ENCODE assay signal across 26 mouse cellular contexts in the genomic region with DNA sequence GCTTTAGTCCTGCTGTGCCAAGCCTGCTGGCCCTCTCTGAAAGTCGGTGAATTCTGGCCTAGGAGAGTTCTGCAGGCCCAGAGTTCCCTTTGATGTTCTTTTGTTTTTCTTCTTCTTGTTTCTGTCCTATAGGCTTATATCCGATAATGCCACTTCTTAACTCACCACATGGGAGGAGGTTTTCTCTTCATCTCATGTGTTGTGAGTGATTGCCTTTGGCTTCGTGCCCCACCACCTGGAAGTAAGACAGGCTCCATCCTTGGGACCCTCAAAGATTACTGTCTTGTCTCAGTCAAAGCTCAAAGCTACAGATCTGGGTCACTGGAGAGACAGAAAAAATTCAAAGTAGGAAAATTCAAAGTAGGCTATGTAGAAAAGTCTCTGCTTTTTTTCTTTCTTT.
DNase-seq lines count a peak whose midpoint lies in the region; ATAC-seq lines count a peak whose summit lies in the region.
"Had no signal": no experiment of that assay in that cellular context is flagged by ENCODE, and none has a peak within 500 bp of the region (broad histone marks: within the 10 kb centered on the region; RNA-seq: fewer than 3 reads in every experiment).

No protein-coding gene starts in this region.

- H3K27ac ChIP-seq in limb, embryonic 13.5 days = peak overlapping the region; percentile 44; the same call in 1 of the 2 replicates
- no peak overlapping the region for H3K27ac ChIP-seq in limb, embryonic 10.5 days
- H3K27ac ChIP-seq in embryonic facial prominence, embryonic 15.5 days (replicated peaks) = peak overlapping the region; percentile 48; the same call in 1 of the 2 replicates
- peak overlapping the region; percentile 57 for H3K27ac ChIP-seq in limb, embryonic 15.5 days
- H3K27ac ChIP-seq: forebrain, embryonic 10.5 days; forebrain, embryonic 13.5 days; heart, embryonic 15.5 days; hindbrain, embryonic 10.5 days; hindbrain, embryonic 13.5 days; intestine, embryonic 15.5 days had no signal

- no peaks in the 10 kb centered on the region for H3K9me3 ChIP-seq in limb, embryonic 13.5 days
- no peaks in the 10 kb centered on the region for H3K9me3 ChIP-seq in limb, embryonic 10.5 days (replicated peaks)
- H3K9me3 ChIP-seq in embryonic facial prominence, embryonic 15.5 days (replicated peaks) = no peaks in the 10 kb centered on the region
- no peaks in the 10 kb centered on the region for H3K9me3 ChIP-seq in limb, embryonic 15.5 days
- H3K9me3 ChIP-seq: forebrain, embryonic 10.5 days; forebrain, embryonic 13.5 days; heart, embryonic 15.5 days; hindbrain, embryonic 10.5 days; hindbrain, embryonic 13.5 days; intestine, embryonic 15.5 days had no signal

- no peak for DNase-seq in limb, embryonic 10.5 days (ENCODE audit: low spot score)
- no peak for DNase-seq in cerebellum, adult 8-10 months
- no peak for DNase-seq in adrenal gland, adult 8-10 months
- DNase-seq: adrenal gland, adult 2 months; adrenal gland, postnatal 25 days; cerebellum, adult 18-20 months; cerebellum, adult 9-11 months; cerebellum, postnatal 25 days; gastrocnemius, postnatal 25 days; heart, adult 18-20 months; heart, postnatal 10 days; heart, postnatal 36 days had no signal

- no peak overlapping the region for H3K9ac ChIP-seq in limb, embryonic 13.5 days
- H3K9ac ChIP-seq in embryonic facial prominence, embryonic 15.5 days = no peak overlapping the region
- no peak overlapping the region for H3K9ac ChIP-seq in limb, embryonic 15.5 days
- H3K9ac ChIP-seq: forebrain, embryonic 13.5 days; heart, embryonic 12.5 days; heart, embryonic 15.5 days; hindbrain, embryonic 13.5 days; intestine, embryonic 15.5 days had no signal

- no peak for ATAC-seq in limb, embryonic 13.5 days (ENCODE audit: low FRiP score, low read depth)
- peak; percentile 19; the same call in 1 of the 2 replicates for ATAC-seq in embryonic facial prominence, embryonic 15.5 days (ENCODE audit: insufficient number of reproducible peaks, low FRiP score, low TSS enrichment, low read depth)
- no peak for ATAC-seq in limb, embryonic 15.5 days (ENCODE audit: insufficient number of reproducible peaks, low FRiP score, low TSS enrichment, low read depth)
- ATAC-seq: CD4-positive, CD25-positive, alpha-beta regulatory T cell, adult 4 months; forebrain, embryonic 13.5 days; forebrain, embryonic 16.5 days; hindbrain, embryonic 16.5 days; intestine, embryonic 15.5 days had no signal

- H3K4me1 ChIP-seq in limb, embryonic 13.5 days = peaks cover 17% of the 10 kb centered on the region
- H3K4me1 ChIP-seq in limb, embryonic 10.5 days = no peaks in the 10 kb centered on the region
- H3K4me1 ChIP-seq in embryonic facial prominence, embryonic 15.5 days = peaks cover 8% of the 10 kb centered on the region; the same call in 1 of the 2 replicates
- H3K4me1 ChIP-seq in limb, embryonic 15.5 days = peaks cover 13% of the 10 kb centered on the region
- H3K4me1 ChIP-seq: forebrain, embryonic 10.5 days; forebrain, embryonic 13.5 days; heart, embryonic 12.5 days; heart, embryonic 15.5 days; hindbrain, embryonic 10.5 days; hindbrain, embryonic 13.5 days; intestine, embryonic 15.5 days had no signal

- H3K4me3 ChIP-seq in limb, embryonic 13.5 days = no peak overlapping the region
- no peak overlapping the region for H3K4me3 ChIP-seq in limb, embryonic 10.5 days
- no peak overlapping the region for H3K4me3 ChIP-seq in embryonic facial prominence, embryonic 15.5 days (replicated peaks)
- H3K4me3 ChIP-seq in limb, embryonic 15.5 days = no peak overlapping the region
- H3K4me3 ChIP-seq: erythroblast, embryonic 14.5 days; forebrain, embryonic 10.5 days; forebrain, embryonic 13.5 days; heart, embryonic 12.5 days; heart, embryonic 15.5 days; hindbrain, embryonic 10.5 days; hindbrain, embryonic 13.5 days; intestine, embryonic 15.5 days had no signal

- H3K27me3 ChIP-seq in limb, embryonic 13.5 days = no peaks in the 10 kb centered on the region
- no peaks in the 10 kb centered on the region for H3K27me3 ChIP-seq in limb, embryonic 10.5 days (ENCODE audit: low read depth, poor library complexity, severe bottlenecking)
- H3K27me3 ChIP-seq in embryonic facial prominence, embryonic 15.5 days = no peaks in the 10 kb centered on the region
- H3K27me3 ChIP-seq in limb, embryonic 15.5 days = no peaks in the 10 kb centered on the region
- H3K27me3 ChIP-seq: forebrain, embryonic 13.5 days; heart, embryonic 12.5 days; heart, embryonic 15.5 days; hindbrain, embryonic 13.5 days; intestine, embryonic 15.5 days had no signal

- no peaks in the 10 kb centered on the region for H3K36me3 ChIP-seq in limb, embryonic 13.5 days
- H3K36me3 ChIP-seq in limb, embryonic 10.5 days = no peaks in the 10 kb centered on the region
- H3K36me3 ChIP-seq in embryonic facial prominence, embryonic 15.5 days = no peaks in the 10 kb centered on the region
- no peaks in the 10 kb centered on the region for H3K36me3 ChIP-seq in limb, embryonic 15.5 days
- H3K36me3 ChIP-seq: forebrain, embryonic 10.5 days; heart, embryonic 12.5 days; heart, embryonic 15.5 days; hindbrain, embryonic 10.5 days; hindbrain, embryonic 13.5 days; intestine, embryonic 15.5 days had no signal

- 58% methylated on average over 3 of the region's 3 CpGs for WGBS in limb, embryonic 13.5 days
- WGBS in limb, embryonic 10.5 days = 77% methylated on average over 3 of the region's 3 CpGs
- 40% methylated on average over 3 of the region's 3 CpGs for WGBS in embryonic facial prominence, embryonic 15.5 days
- 47% methylated on average over 3 of the region's 3 CpGs for WGBS in limb, embryonic 15.5 days

- H3K4me2 ChIP-seq in limb, embryonic 13.5 days (replicated peaks) = no peak overlapping the region
- no peak overlapping the region for H3K4me2 ChIP-seq in embryonic facial prominence, embryonic 15.5 days (replicated peaks)
- H3K4me2 ChIP-seq in limb, embryonic 15.5 days = no peak overlapping the region
- H3K4me2 ChIP-seq: forebrain, embryonic 13.5 days; heart, embryonic 12.5 days; heart, embryonic 15.5 days; hindbrain, embryonic 13.5 days; intestine, embryonic 15.5 days had no signal
